8 mouse cellular contexts compared by ENCODE assay signal in the genomic region with DNA sequence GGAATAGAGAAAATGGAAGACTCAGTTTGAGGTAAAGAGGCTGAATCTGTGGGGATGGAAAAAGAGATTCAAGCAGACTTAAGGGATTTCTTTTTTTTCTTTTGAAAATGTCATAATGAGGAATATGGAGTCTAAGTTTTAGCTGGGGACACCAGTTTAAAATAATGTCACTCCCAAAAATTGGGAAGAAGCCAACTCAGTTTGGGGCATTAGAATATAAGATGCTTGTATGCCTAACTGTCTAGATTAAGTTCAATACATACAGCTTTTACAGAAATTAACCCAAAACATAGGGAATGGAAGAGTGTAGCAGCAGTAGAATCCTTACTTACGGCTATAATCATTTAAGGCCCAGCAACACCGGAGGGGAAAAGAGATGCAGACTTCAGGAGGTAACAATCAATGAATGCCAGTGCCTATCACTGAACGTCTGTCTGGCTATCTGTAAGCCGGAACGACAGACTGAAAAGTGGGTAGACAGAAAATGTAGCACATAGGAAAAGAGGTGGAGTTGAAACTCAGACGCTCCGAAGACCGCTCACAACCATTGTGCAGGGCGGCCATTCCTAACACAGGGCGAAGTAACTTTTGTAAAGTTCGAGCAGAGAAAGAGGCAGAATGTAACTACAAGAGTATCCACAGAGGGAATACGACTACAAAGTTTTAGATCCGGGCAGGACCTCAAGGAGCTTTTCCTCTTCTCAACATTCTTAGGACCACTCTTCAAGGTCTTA. TPM values are rescaled to one million over a fixed set of nuclear protein-coding genes. Genes with fewer than 3 reads are reported as not detected.
DNase-seq lines count a peak whose midpoint lies in the region; ATAC-seq and TF ChIP-seq lines count a peak whose summit lies in the region.

No protein-coding gene starts in this region.

- H3K9ac ChIP-seq in heart, embryonic 11.5 days (ENCODE audit: low read depth, low read length): peak overlapping the region; percentile 95
- peak overlapping the region; percentile 82 for H3K9ac ChIP-seq in CH12.LX (ENCODE audit: insufficient read depth, low read depth)
- H3K9ac ChIP-seq in embryonic facial prominence, embryonic 15.5 days: peak overlapping the region; percentile 78
- peak overlapping the region; percentile 84 for H3K9ac ChIP-seq in liver, embryonic 12.5 days

- H3K4me2 ChIP-seq in heart, embryonic 11.5 days: peak overlapping the region; percentile 76
- H3K4me2 ChIP-seq in CH12.LX (ENCODE audit: insufficient read depth, low read depth, poor library complexity, severe bottlenecking): peak overlapping the region; percentile 98
- H3K4me2 ChIP-seq in embryonic facial prominence, embryonic 15.5 days (replicated peaks): peak overlapping the region; percentile 69
- peak overlapping the region; percentile 84 for H3K4me2 ChIP-seq in liver, embryonic 12.5 days

- no peak for TF ChIP-seq RAD21 in CH12.LX (IDR thresholded peaks at IDR 0.05; ENCODE audit: low read depth, low read length)

- 3% methylated on average over 13 of the region's 13 CpGs for WGBS in heart, embryonic 11.5 days (ENCODE audit: insufficient replicate concordance)
- WGBS in embryonic facial prominence, embryonic 15.5 days: 1% methylated on average over 13 of the region's 13 CpGs
- WGBS in liver, embryonic 12.5 days (ENCODE audit: insufficient replicate concordance): 1% methylated on average over 13 of the region's 13 CpGs

- no peak for TF ChIP-seq CTCF in CH12.LX (conservative IDR thresholded peaks at IDR 0.05 in 1 of 2, IDR thresholded peaks at IDR 0.05 in 1 of 2; ENCODE audit: low read depth in 2 of 2, low read length in 2 of 2)

- H3K4me1 ChIP-seq in heart, embryonic 11.5 days (ENCODE audit: control insufficient read depth, insufficient read depth, low read length): peaks cover 19% of the 10 kb centered on the region
- H3K4me1 ChIP-seq in CH12.LX (ENCODE audit: control insufficient read depth in 1 of 2, insufficient read depth in 2 of 2): peaks cover 9 to 52% of the 10 kb centered on the region in 2 experiments
- H3K4me1 ChIP-seq in embryonic facial prominence, embryonic 15.5 days: peaks cover 24% of the 10 kb centered on the region
- H3K4me1 ChIP-seq in liver, embryonic 12.5 days: peaks cover 55% of the 10 kb centered on the region

- H3K79me2 ChIP-seq in CH12.LX (replicated peaks; ENCODE audit: control insufficient read depth, extremely low read depth, insufficient read depth, poor library complexity, severe bottlenecking): peaks cover 79% of the 10 kb centered on the region

- no peaks in the 10 kb centered on the region for H3K27me3 ChIP-seq in heart, embryonic 11.5 days (ENCODE audit: control insufficient read depth, insufficient read depth, low read length)
- H3K27me3 ChIP-seq in CH12.LX (replicated peaks): no peaks in the 10 kb centered on the region
- no peaks in the 10 kb centered on the region for H3K27me3 ChIP-seq in embryonic facial prominence, embryonic 15.5 days
- H3K27me3 ChIP-seq in liver, embryonic 12.5 days (replicated peaks): no peaks in the 10 kb centered on the region

- TF ChIP-seq EP300 in CH12.LX (IDR thresholded peaks at IDR 0.05; ENCODE audit: low read length): no peak

- no peak for ATAC-seq in heart, embryonic 11.5 days (replicated peaks; ENCODE audit: insufficient number of reproducible peaks, low FRiP score, low TSS enrichment)
- no peak for ATAC-seq in embryonic facial prominence, embryonic 15.5 days (ENCODE audit: insufficient number of reproducible peaks, low FRiP score, low TSS enrichment, low read depth)
- ATAC-seq in liver, embryonic 12.5 days: no peak

- H3K4me3 ChIP-seq in heart, embryonic 11.5 days (ENCODE audit: low read depth, low read length): peak overlapping the region; percentile 88
- H3K4me3 ChIP-seq in CH12.LX (replicated peaks in 1 of 3; ENCODE audit: low read depth in 2 of 3, low read length in 2 of 3, poor library complexity in 1 of 3): peak overlapping the region; percentile 89 to 96 (median 90)
- peak overlapping the region; percentile 91 for H3K4me3 ChIP-seq in embryonic facial prominence, embryonic 15.5 days (replicated peaks)
- peak overlapping the region; percentile 85 for H3K4me3 ChIP-seq in liver, embryonic 12.5 days

- intact Hi-C loops in heart, postnatal 25 days (cut with DNase I): no loop called here
- intact Hi-C loops in gastrocnemius, postnatal 14 days (cut with DNase I; ENCODE audit: low total_unique reads): no loop called here

- dilution Hi-C loops in CH12.LX (cut with MboI; ENCODE audit: extremely low pct_ligation_motif_present, extremely low pct_unique_long_range_greater_than_20kb, low sequenced_read_pairs): no loop called here

- H3K36me3 ChIP-seq in heart, embryonic 11.5 days (ENCODE audit: control insufficient read depth, insufficient read depth, low read length): no peaks in the 10 kb centered on the region
- H3K36me3 ChIP-seq in CH12.LX (replicated peaks in 1 of 2; ENCODE audit: control insufficient read depth in 1 of 2, insufficient read depth in 1 of 2, low read length in 1 of 2): peaks cover 4 to 33% of the 10 kb centered on the region in 2 experiments
- peaks cover 4% of the 10 kb centered on the region; the same call in 1 of the 2 replicates for H3K36me3 ChIP-seq in embryonic facial prominence, embryonic 15.5 days
- H3K36me3 ChIP-seq in liver, embryonic 12.5 days: peaks cover 48% of the 10 kb centered on the region

- H3K9me3 ChIP-seq in heart, embryonic 11.5 days (replicated peaks; ENCODE audit: control insufficient read depth, low read length): no peaks in the 10 kb centered on the region
- no peaks in the 10 kb centered on the region for H3K9me3 ChIP-seq in CH12.LX (replicated peaks; ENCODE audit: low read length)
- no peaks in the 10 kb centered on the region for H3K9me3 ChIP-seq in embryonic facial prominence, embryonic 15.5 days (replicated peaks)
- H3K9me3 ChIP-seq in liver, embryonic 12.5 days (replicated peaks): no peaks in the 10 kb centered on the region

- DNase-seq in heart, postnatal 25 days (ENCODE audit: low spot score): no peak
- DNase-seq in CH12.LX (ENCODE audit: extremely low read depth): peak; percentile 40
- DNase-seq in frontal cortex, postnatal 10 days (ENCODE audit: low spot score in 2 of 2): no peak
- DNase-seq in gastrocnemius, postnatal 14 days: no peak
- DNase-seq in cerebellum, postnatal 25 days: no peak

- H3K27ac ChIP-seq in heart, embryonic 11.5 days (ENCODE audit: low read depth, low read length): peak overlapping the region; percentile 89
- peak overlapping the region; percentile 81 for H3K27ac ChIP-seq in CH12.LX (ENCODE audit: insufficient read depth, low read depth)
- H3K27ac ChIP-seq in embryonic facial prominence, embryonic 15.5 days (replicated peaks): peak overlapping the region; percentile 94
- H3K27ac ChIP-seq in liver, embryonic 12.5 days: peak overlapping the region; percentile 87

- in situ Hi-C loops in CH12.LX (cut with MboI; ENCODE audit: low pct_ligation_motif_present, low pct_unique_long_range_greater_than_20kb, low sequenced_read_pairs): no loop called here

- TF ChIP-seq POLR2A in CH12.LX (IDR thresholded peaks at IDR 0.05; ENCODE audit: low read depth, low read length): no peak

TF ChIP-seq in CH12.LX, 34 proteins besides CTCF, POLR2A, EP300 and RAD21:
- TF ChIP-seq USF1 (IDR thresholded peaks at IDR 0.05; ENCODE audit: low read depth, low read length) (no peak), POLR2AphosphoS2 (IDR thresholded peaks at IDR 0.05; ENCODE audit: low read depth, low read length) (no peak), CHD1 (IDR thresholded peaks at IDR 0.05; ENCODE audit: low read depth, low read length) (peak; percentile 58), HCFC1 (IDR thresholded peaks at IDR 0.05; ENCODE audit: low read depth, low read length) (no peak), ZMIZ1 (IDR thresholded peaks at IDR 0.05; ENCODE audit: low read depth, low read length) (0 out of 2 replicates have a peak, but pooled peaks have one; percentile 8), MAX (IDR thresholded peaks at IDR 0.05; ENCODE audit: low read length) (no peak), JUN (IDR thresholded peaks at IDR 0.05; ENCODE audit: insufficient read depth, low read depth, low read length) (no peak), SIN3A (IDR thresholded peaks at IDR 0.05; ENCODE audit: low read length) (no peak), ZKSCAN1 (IDR thresholded peaks at IDR 0.05; ENCODE audit: borderline replicate concordance, low read depth, low read length) (no peak)

RNA-seq across cellular contexts. Expression of a gene that starts 1.3 kb away (rescaled TPM):
- polyA plus RNA-seq in heart, embryonic 11.5 days (2014; fragmentation: Nextera tagmentation; extraction: Ambion mirVana): 37.0 and 39.9 TPM in 2 replicates
- total RNA-seq in heart, postnatal 25 days (2021): under 1 TPM; 0.31 TPM
- total RNA-seq in CH12.LX (2012; rRNA removed) (31.8 and 35.0 TPM in 2 replicates), CH12.LX (2014; rRNA removed) (37.7 and 37.9 TPM in 2 replicates)
- polyA plus RNA-seq in CH12.LX (2012; ENCODE audit: insufficient read length, low read depth): 55.8 and 65.2 TPM in 2 replicates
- polyA plus RNA-seq in embryonic facial prominence, embryonic 15.5 days (2015; fragmentation: Nextera tagmentation; extraction: Ambion mirVana): 41.8 and 45.0 TPM in 2 replicates
- polyA plus RNA-seq in liver, embryonic 12.5 days (2016; fragmentation: Nextera tagmentation; extraction: Ambion mirVana): 59.6 and 60.2 TPM in 2 replicates
- 1 to 10 TPM in 1 of 2 experiments, under 1 TPM in 1; 1.00 to 2.0 TPM for total RNA-seq in gastrocnemius, postnatal 14 days (2021)

RNA-seq across cellular contexts. Expression of a gene that starts 1.4 kb away (rescaled TPM):
- 38.5 and 40.4 TPM in 2 replicates for polyA plus RNA-seq in heart, embryonic 11.5 days (2014; fragmentation: Nextera tagmentation; extraction: Ambion mirVana)
- total RNA-seq in heart, postnatal 25 days (2021): 10 to 100 TPM; 12.4 to 13.2 TPM
- total RNA-seq in CH12.LX (2012; rRNA removed): 30.4 and 33.7 TPM in 2 replicates
- 46.7 and 50.5 TPM in 2 replicates for total RNA-seq in CH12.LX (2014; rRNA removed)
- 58.8 and 60.4 TPM in 2 replicates for polyA plus RNA-seq in CH12.LX (2012; ENCODE audit: insufficient read length, low read depth)
- 47.7 and 48.1 TPM in 2 replicates for polyA plus RNA-seq in embryonic facial prominence, embryonic 15.5 days (2015; fragmentation: Nextera tagmentation; extraction: Ambion mirVana)
- polyA plus RNA-seq in liver, embryonic 12.5 days (2016; fragmentation: Nextera tagmentation; extraction: Ambion mirVana): 39.5 and 41.3 TPM in 2 replicates
- total RNA-seq in gastrocnemius, postnatal 14 days (2021): 10 to 100 TPM; 10.1 TPM
